Mouse (Mus musculus) olfactory bulb, adult 2 months (tissue): ENCODE measurements around the gene Xylt1. TPM values are rescaled to one million over a fixed set of nuclear protein-coding genes. Genes with fewer than 3 reads are reported as not detected.
A peak's percentile ranks its signal among the peaks of the same experiment; 100 is the strongest.

Experiments
- H3K27ac ChIP-seq: fragments of 200-500 bp; 2 replicates; pipeline ENCODE4 v1.5.1; 2012; ENCODE audit warnings: low read depth, low read length; ENCODE audit not compliant: insufficient read depth
- H3K4me1 ChIP-seq: fragments of 200-500 bp; 2 replicates; pipeline ENCODE4 v1.6.1; 2012; ENCODE audit warnings: low read length; ENCODE audit not compliant: control insufficient read depth, insufficient read depth
- H3K4me3 ChIP-seq: fragments of 200-500 bp; 2 replicates; pipeline ENCODE4 v1.5.1; 2012; ENCODE audit warnings: mild to moderate bottlenecking, low read depth, low read length, moderate library complexity; ENCODE audit not compliant: insufficient read depth
- CTCF ChIP-seq: fragments of 200-500 bp; IDR thresholded peaks from 2 replicates; pipeline ENCODE4 v1.5.1; 2012; ENCODE audit warnings: low read depth, mild to moderate bottlenecking, low read length, moderate library complexity; ENCODE audit not compliant: insufficient read depth
- POLR2A ChIP-seq: fragments of 200-500 bp; IDR thresholded peaks from 2 replicates; pipeline ENCODE4 v1.6.1; 2012; ENCODE audit warnings: mild to moderate bottlenecking, low read depth, low read length, moderate library complexity; ENCODE audit not compliant: insufficient read depth
- WGBS: fragments of 180-500 bp; shearing (Covaris S2); methylation state at CpG from one replicate; pipeline ENCODE4 v1.1.7; 2018; 5-methylcytosine and 5-hydroxymethylcytosine counted together
- polyA plus RNA-seq: library from polyadenylated mRNA; stranded (reverse); fragments of >200 nt; gene quantifications from 2 replicates; pipeline ENCODE4 v1.2.4, GENCODE M21; 2012; ENCODE audit warnings: low replicate concordance; ENCODE audit not compliant: missing spikeins, insufficient read depth, insufficient read length

The Xylt1 gene
- polyA plus RNA-seq, 1 experiment, result not detected

- no peaks in the 10 kb centered on the region for H3K4me1 ChIP-seq
- WGBS, result 90% methylated on average over 4 of the region's 4 CpGs
- TF ChIP-seq CTCF (no peak), POLR2A (no peak)
Measured at GRCm38 (mm10) chr7:117424841-117425240, 44.1 kb downstream of the Xylt1 start.

GRCm38 (mm10) chr7:117426366-117426765, 45.6 kb downstream of the Xylt1 start:
- H3K4me1 ChIP-seq, result no peaks in the 10 kb centered on the region
- WGBS, result 86% methylated on average over 4 of the region's 4 CpGs
- TF ChIP-seq POLR2A (no peak), CTCF (no peak)

More at GRCm38 (mm10) chr7:117424841-117425240, 44.1 kb downstream of the Xylt1 start:
- Histone ChIP-seq H3K27ac (no peak overlapping the region), H3K4me3 (no peak overlapping the region)

GRCm38 (mm10) chr7:117428690-117429224, 48.0 kb downstream of the Xylt1 start:
- WGBS, result 64% methylated on average over 8 of the region's 8 CpGs
- TF ChIP-seq POLR2A, result no peak
- no peak for TF ChIP-seq CTCF
- Histone ChIP-seq H3K4me3 (no peak overlapping the region), H3K4me1 (no peaks in the 10 kb centered on the region), H3K27ac (no peak overlapping the region)

More at GRCm38 (mm10) chr7:117426366-117426765, 45.6 kb downstream of the Xylt1 start:
- no peak overlapping the region for H3K4me3 ChIP-seq
- H3K27ac ChIP-seq, result no peak overlapping the region

- H3K4me1 ChIP-seq, result no peaks in the 10 kb centered on the region
- no peak for TF ChIP-seq CTCF
- TF ChIP-seq POLR2A, result no peak
- H3K27ac ChIP-seq, result no peak overlapping the region
- H3K4me3 ChIP-seq, result no peak overlapping the region
- 87% methylated on average over 5 of the region's 5 CpGs for whole genome bisulfite sequencing
Measured at GRCm38 (mm10) chr7:117429483-117429882, 48.7 kb downstream of the Xylt1 start.

- Histone ChIP-seq H3K27ac (no peak overlapping the region), H3K4me1 (no peaks in the 10 kb centered on the region), H3K4me3 (no peak overlapping the region)
- TF ChIP-seq CTCF, result no peak
- no peak for TF ChIP-seq POLR2A
- 82% methylated on average over 3 of the region's 3 CpGs for whole genome bisulfite sequencing
Measured at GRCm38 (mm10) chr7:117429895-117430294, 49.1 kb downstream of the Xylt1 start.

- 77% methylated on average over 5 of the region's 5 CpGs for WGBS
- TF ChIP-seq CTCF (no peak), POLR2A (no peak)
- Histone ChIP-seq H3K4me1 (no peaks in the 10 kb centered on the region), H3K4me3 (no peak overlapping the region), H3K27ac (no peak overlapping the region)
Measured at GRCm38 (mm10) chr7:117430361-117430935, 49.7 kb downstream of the Xylt1 start.

DNA sequence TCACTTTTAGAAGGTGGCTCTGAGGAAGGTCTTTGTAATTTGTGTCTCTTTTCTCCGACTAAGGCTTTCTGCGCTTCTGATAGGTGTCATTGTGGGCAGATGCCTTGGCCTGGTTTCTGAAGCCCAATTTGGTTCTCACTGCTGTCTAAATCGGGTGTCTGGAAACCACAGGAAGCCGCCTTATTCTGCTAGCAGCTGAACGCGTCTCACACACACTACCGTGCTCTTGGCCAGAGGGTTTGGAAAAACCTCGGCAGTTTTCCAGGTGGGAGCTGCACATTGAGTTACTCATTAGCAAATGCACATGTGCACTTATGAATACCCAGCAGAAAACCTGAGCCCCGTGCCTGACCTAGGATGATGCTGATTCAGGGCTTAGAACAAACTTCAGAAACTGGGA, 52.9 kb downstream of the Xylt1 start:
- 64% methylated on average over 9 of the region's 9 CpGs for WGBS
- Histone ChIP-seq H3K4me3 (no peak overlapping the region), H3K27ac (no peak overlapping the region), H3K4me1 (peaks cover under 1% of the 10 kb centered on the region; the same call in 1 of the 2 replicates)
- TF ChIP-seq CTCF (no peak), POLR2A (no peak)

GRCm38 (mm10) chr7:117435091-117435490, 54.3 kb downstream of the Xylt1 start:
- Histone ChIP-seq H3K4me3 (no peak overlapping the region), H3K4me1 (peaks cover 3% of the 10 kb centered on the region), H3K27ac (no peak overlapping the region)
- TF ChIP-seq POLR2A (no peak), CTCF (no peak)
- 89% methylated on average over 3 of the region's 3 CpGs for WGBS

DNA sequence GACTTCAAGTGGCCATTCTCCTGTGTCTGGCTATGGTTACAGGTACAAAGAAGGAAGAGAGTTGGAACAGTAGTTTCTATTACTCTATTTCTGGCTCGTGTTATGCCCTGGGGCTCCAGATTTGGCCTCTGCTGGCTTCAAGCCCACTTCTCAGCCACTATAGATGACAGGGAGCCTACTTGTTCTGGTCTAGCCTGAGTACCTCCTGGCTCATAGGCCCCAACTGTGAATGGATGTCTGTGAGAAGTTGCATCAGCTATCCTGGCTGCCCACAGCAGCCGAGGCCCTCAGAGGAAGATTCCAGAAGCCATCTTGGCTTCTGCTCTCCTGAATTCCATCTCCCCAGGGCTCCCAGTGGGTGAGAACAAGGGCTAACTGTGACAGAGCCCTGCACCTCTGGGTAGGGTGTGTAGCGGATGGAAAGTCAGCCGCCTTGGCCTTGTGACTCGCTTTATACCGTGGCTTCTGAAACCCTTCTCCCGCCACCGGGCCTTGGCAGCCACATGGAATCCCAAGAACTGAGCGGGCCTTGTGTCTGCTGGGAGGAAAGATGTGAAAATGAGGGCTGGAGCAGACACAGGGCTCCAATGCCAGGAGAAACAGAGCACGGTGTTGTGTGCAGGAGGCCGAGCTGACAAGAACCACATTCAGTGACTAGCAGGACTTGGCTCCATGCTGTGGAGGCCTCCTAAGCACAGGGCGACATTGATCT, 55.1 kb downstream of the Xylt1 start:
- H3K4me3 ChIP-seq, result no peak overlapping the region
- H3K27ac ChIP-seq, result peak overlapping the region; percentile 40; the same call in 1 of the 2 replicates
- peaks cover 3% of the 10 kb centered on the region for H3K4me1 ChIP-seq
- 77% methylated on average over 12 of the region's 12 CpGs for WGBS
- TF ChIP-seq POLR2A (no peak), CTCF (no peak)
